Mouse (Mus musculus) T-helper 17 cell (primary cell): ENCODE results near the gene Clint1.

Experiments used
- in situ Hi-C, 2 experiments: fragments of 300-600 bp; cut with MboI, MseI; formaldehyde crosslinking; loops; 1 replicate in 1 of 2; 2 replicates in 1 of 2; pipeline ENCODE4 v1.15.1; 2025; ENCODE audit warnings: high pct_unique_total_duplicates in 2 of 2

Gene Clint1

GRCm38 (mm10) chr11:45846008-45846407, 5.8 kb upstream of the Clint1 start:
- in situ Hi-C loops, result no loop called here

GRCm38 (mm10) chr11:45847548-45847947, 4.3 kb upstream of the Clint1 start:
- in situ Hi-C loops, result no loop called here

DNA sequence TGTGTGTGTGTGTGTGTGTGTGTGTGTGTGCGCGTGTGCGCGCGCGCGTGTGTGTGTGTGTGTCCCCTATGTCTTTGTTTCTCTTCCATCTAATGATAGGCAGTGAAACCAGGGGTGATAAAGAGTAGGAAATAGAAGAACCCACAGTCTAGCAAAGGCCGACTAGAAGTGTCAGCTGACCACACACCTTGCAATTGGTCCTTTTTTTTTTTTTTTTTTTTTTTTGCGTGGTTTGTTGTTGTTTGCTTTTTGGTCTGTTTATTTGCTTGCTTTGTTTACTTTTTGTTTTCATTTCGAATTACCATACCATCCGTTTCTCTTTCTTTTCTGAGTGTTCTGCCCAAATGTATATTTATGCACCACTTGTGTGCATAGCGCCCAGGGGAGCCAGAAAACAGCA, 3.6 kb upstream of the Clint1 start:
- in situ Hi-C loops, result no loop called here

DNA sequence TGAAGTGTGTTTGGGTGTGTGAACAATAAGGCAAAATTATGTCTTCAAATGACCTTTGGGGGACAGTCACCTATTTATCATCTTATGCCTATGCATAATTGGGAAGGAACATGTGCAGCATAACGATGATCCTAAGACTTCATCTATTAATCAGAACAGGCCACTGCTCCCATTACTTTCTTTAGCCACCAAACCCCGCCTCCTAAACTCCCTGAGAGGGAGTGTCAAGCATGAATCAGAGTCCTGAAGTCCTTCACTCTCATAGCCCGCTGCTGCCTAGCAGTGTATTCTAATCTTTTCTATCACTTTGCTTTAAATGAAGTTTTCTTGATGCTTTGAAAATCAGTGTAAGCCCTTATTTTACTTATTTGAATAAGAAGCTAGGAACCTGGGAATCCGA, 2.6 kb upstream of the Clint1 start:
- in situ Hi-C loops, result no loop called here

- in situ Hi-C loops, result no loop called here
Measured at GRCm38 (mm10) chr11:45849859-45850258, 2.0 kb upstream of the Clint1 start.

GRCm38 (mm10) chr11:45850317-45850716, 1.5 kb upstream of the Clint1 start:
- in situ Hi-C loops, result no loop called here

GRCm38 (mm10) chr11:45852124-45852994, 508 bp downstream of the Clint1 start:
- in situ Hi-C loops, result no loop called here

DNA sequence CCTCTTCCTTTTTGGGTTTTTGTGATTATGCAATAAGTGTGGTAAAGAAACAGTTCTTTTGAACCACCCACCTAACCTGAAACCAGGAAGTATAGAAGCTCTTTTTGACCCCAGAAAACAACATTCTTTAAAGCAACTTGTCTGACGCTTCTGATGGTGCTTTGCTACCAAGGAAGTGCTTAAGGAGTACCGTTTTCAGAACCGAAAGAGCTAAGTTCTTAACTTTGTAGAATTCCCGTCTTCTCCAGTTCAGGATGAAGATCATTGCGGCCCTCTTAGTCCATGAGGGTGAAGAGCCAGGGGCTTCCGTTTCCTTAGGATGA, 1.1 kb downstream of the Clint1 start:
- in situ Hi-C loops, result no loop called here

GRCm38 (mm10) chr11:45853916-45854315, 2.1 kb downstream of the Clint1 start:
- in situ Hi-C loops, result no loop called here

GRCm38 (mm10) chr11:45854381-45854780, 2.5 kb downstream of the Clint1 start:
- in situ Hi-C loops, result no loop called here

DNA sequence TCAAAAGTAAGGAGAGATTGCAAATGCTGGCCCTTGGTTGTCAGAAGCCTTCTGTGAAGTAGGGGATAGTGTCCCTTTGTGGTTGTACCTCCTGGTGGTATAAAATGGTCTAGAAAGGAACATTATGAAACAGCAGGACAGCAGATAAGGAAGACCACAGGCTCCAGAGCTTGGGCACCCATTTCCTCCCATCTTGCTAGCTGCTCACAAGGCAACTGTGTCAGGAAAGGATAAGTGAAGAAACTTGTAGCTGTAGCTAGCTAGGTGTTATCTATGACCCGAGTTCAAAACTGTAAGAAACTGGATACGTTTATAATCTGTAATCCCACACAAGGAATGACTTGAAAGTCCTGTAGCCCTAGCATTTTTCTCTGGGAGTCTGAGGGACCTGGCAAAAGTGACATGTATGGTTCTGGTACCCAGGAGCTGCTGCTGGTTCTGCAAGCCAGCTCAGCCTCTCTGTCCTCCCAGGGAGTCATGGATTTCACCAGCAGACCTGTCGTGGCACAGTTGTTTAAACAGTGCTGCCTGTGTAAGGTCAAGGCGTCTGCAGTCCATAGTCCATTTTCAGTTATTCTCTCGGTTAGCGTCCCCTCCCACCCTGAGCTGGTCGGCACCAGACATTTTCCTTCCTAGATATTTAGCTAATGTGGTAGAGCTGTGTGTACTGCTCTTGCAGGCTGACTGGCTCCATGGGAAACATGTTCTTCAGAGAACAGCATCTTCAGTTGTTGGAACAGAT, 3.7 kb downstream of the Clint1 start:
- in situ Hi-C loops, result no loop called here

DNA sequence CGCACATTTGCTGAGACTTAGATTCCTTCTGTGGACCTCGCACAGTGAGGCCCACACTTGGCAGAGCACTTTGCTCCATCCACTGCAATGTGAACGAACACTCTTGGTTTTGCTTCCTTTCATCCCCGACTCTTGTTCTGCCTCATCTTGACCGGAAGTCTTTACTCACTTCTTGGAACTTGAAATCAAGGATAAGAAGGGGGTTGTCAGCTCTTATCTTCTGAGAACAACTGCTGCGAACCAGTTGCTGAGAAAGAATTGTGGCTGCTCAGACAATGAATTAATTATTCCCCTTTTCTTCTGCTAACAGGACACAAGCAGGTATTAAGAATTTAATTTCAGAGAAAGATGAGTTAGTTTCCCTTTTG, 4.3 kb downstream of the Clint1 start:
- in situ Hi-C loops, result no loop called here

DNA sequence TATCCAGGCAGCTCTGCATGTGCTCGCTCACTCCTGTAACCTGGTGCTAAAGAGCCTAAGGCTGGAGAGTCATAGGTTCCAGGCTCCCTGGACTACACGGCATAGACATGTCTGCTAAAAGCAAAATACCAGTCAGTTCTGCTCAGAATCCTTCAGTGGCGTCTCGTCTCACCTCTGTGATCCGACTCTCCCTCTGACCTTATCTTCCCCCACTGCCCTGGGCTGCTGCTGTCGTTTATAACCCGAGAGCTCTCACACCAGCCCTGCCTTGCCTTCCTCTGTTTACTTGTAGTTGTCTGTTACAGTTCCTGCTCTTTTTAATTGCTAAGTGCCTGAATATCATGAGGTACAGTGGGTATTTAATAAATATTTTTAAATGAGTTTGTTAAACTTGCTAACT, 9.5 kb downstream of the Clint1 start:
- in situ Hi-C loops, result no loop called here

GRCm38 (mm10) chr11:45864409-45864808, 12.6 kb downstream of the Clint1 start:
- in situ Hi-C loops, result no loop called here

DNA sequence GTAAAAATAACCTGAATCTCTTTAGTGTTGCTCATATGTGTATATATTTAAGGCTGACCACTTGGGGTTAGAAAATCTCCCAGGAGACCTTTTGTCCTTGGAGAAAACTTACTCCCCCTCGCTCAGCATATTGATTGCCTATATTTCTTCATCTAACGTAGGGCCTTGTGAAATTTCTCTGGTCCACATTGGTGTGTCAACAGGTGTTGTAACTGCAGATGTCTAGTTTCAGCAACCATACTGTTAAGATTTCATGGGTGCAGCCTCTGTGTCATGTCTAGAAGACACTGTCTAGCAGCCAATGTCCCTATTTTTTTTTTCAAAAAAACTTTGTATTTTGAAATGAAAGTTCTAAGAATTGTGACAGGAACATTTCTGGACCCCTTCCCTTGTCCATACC, 14.0 kb downstream of the Clint1 start:
- in situ Hi-C loops, result no loop called here

DNA sequence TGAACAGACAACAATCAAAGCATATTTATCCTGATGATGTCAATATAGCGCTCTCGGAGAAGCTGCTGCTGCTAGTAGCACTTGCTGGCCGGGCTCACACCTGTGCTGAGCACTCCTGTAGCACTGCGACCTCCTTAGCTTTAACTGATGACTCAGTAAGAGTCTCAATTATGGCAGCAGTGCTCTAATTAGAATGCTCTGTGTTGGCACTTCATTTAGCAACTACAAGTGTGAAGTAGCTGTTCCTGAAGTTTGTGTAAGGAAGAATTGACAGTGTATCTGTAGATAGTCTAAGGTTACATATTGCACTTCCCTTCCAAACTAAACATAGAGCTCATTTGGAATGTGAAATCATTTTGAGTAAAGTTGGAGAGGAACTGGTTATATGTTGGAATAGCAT, 14.7 kb downstream of the Clint1 start:
- in situ Hi-C loops, result no loop called here

- in situ Hi-C loops, result no loop called here
Measured at GRCm38 (mm10) chr11:45873666-45874065, 21.8 kb downstream of the Clint1 start.

- in situ Hi-C loops, result no loop called here
Measured at GRCm38 (mm10) chr11:45874251-45874650, 22.4 kb downstream of the Clint1 start.

DNA sequence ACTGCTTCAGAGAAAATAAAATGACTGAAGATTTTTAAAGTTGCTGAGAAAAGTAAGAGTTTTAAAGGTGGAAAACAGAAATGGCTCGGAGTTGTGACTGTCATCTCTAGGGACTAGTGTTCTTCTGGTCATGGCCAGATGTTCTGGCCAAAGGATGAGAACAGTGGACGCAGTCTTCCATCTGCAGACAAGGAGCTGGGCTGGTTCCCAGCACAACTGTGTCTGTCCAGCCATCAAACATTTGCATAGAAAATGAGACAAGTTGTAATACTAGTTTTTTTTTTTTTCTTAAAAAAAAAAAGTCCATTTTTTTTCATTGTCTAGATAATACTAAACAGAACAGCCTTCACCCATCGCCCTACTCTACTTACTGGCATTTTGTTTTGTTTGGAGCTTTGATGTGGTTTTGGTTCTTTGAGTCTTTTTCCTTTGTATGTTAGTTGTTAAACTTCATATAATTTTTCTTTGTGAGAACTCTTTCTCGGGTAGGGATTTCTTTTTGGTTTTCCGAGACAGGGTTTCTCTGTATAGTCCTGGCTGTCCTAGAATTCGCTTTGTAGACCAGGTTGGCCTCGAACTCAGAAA, 23.6 kb downstream of the Clint1 start:
- in situ Hi-C loops, result loop anchor here in 1 of 2 experiments (25.0 kb wide), 1 partner anchor 338 kb away; no protein-coding TSS in a partner anchor

DNA sequence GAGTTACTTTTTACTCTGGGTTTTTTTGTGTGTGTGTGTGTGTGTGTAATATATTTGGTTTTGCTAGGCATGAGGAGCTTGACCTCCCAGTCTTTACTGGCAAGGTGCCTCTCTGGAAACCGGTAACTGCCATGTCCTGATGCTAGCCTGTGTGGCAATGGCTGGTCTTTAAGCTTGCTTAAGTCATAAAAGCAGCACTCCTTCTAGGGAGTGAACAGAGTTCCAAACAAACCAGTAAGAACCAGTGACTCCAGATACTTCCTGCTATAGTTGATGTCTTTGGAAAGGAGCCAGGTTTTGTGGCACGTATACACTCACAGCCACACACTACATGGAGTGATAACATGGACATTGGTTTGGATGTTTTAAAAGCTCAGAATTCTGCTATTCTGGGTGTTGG, 24.2 kb downstream of the Clint1 start:
- in situ Hi-C loops, result loop anchor here in 1 of 2 experiments (25.0 kb wide), 1 partner anchor 339 kb away; no protein-coding TSS in a partner anchor

- in situ Hi-C loops, result loop anchor here in 1 of 2 experiments (25.0 kb wide), 1 partner anchor 342 kb away; no protein-coding TSS in a partner anchor
Measured at GRCm38 (mm10) chr11:45879366-45879765, 27.5 kb downstream of the Clint1 start.

- in situ Hi-C loops, result loop anchor here (5.0 to 25.0 kb wide), 5 partner anchors 46 to 344 kb away; no protein-coding TSS in a partner anchor
Measured at GRCm38 (mm10) chr11:45881026-45881682, 29.3 kb downstream of the Clint1 start.
